Mouse (Mus musculus) C2C12 (cell line): Measurements from ENCODE around the gene Tecpr1. TPM values are rescaled to one million over a fixed set of nuclear protein-coding genes. Genes with fewer than 3 reads are reported as not detected.

Source experiments
- H3K27me3 ChIP-seq: one replicate; pipeline ENCODE4 v1.6.1; 2011; ENCODE audit not compliant: control insufficient read depth, insufficient read depth, insufficient read length
- H3K36me3 ChIP-seq: one replicate; pipeline ENCODE4 v1.6.1; 2011; ENCODE audit not compliant: control insufficient read depth, insufficient read depth
- H3K4me3 ChIP-seq: one replicate; pipeline ENCODE4 v1.5.1; 2011; ENCODE audit warnings: mild to moderate bottlenecking, control low read depth; ENCODE audit not compliant: poor library complexity, insufficient read depth, severe bottlenecking
- H3K79me2 ChIP-seq: one replicate; pipeline ENCODE4 v1.6.1; 2011; ENCODE audit not compliant: control insufficient read depth, insufficient read depth
- H3K79me3 ChIP-seq: one replicate; pipeline ENCODE4 v1.6.1; 2011; ENCODE audit warnings: low read depth, control low read depth
- H3ac ChIP-seq: one replicate; pipeline ENCODE3; 2011; ENCODE audit warnings: low read depth; ENCODE audit not compliant: control insufficient read depth, insufficient read length
- CEBPB ChIP-seq: IDR thresholded peaks from one replicate; pipeline ENCODE4 v1.6.1; 2011; ENCODE audit warnings: low read depth, mild to moderate bottlenecking, control low read depth, moderate library complexity
- CTCF ChIP-seq: IDR thresholded peaks from one replicate; pipeline ENCODE4 v1.5.1; 2011; ENCODE audit not compliant: control insufficient read depth, insufficient read depth, insufficient read length
- FOSL1 ChIP-seq: IDR thresholded peaks from one replicate; pipeline ENCODE4 v1.8.0; 2011; ENCODE audit warnings: mild to moderate bottlenecking, low read length; ENCODE audit not compliant: poor library complexity, insufficient read depth, severe bottlenecking
- MAX ChIP-seq: IDR thresholded peaks from one replicate; pipeline ENCODE4 v1.6.1; 2011; ENCODE audit warnings: mild to moderate bottlenecking, control low read depth
- MYOD1 ChIP-seq: IDR thresholded peaks from one replicate; pipeline ENCODE4 v1.6.1; 2011; ENCODE audit warnings: low read depth; ENCODE audit not compliant: control insufficient read depth, insufficient read length
- MYOG ChIP-seq: IDR thresholded peaks from one replicate; pipeline ENCODE4 v1.6.1; 2011; ENCODE audit not compliant: control insufficient read depth, insufficient read length; ENCODE audit errors: extremely low read depth
- USF1 ChIP-seq: IDR thresholded peaks from one replicate; pipeline ENCODE4 v1.6.1; 2011; ENCODE audit warnings: low read depth, mild to moderate bottlenecking, control low read depth, moderate library complexity
- polyA plus RNA-seq: library from polyadenylated mRNA; unstranded; fragments of >200 nt; fragmentation: generic; extraction: Trizol; gene quantifications from one replicate; pipeline ENCODE4 v1.2.1, GENCODE M21; 2012; ENCODE audit warnings: missing spikeins

The Tecpr1 gene
- polyA plus RNA-seq, 1 experiment: 10.5 TPM

DNA sequence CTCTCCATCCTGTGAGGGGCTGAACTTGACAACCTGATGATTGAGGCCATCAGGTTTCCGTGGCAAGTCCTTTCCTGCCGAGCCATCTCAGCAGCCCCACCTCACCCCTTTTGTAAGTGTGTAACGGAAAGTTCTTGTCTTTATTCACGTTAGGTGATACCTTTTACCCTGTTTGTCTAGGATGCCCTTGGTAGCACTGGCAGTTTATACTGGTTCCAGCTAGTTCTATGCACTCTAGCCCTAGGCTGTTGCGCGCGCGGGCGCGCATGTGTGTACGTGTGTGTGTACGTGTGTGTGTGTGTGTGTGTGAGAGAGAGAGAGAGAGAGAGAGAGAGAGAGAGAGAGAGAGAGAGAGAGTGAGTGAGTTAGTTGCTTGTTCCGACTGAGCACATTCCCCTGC, 40.1 kb upstream of the Tecpr1 start:
- no peak for TF ChIP-seq MYOD1
- TF ChIP-seq MAX: no peak
- TF ChIP-seq MYOG: no peak
- Histone ChIP-seq H3K36me3 (peaks cover 37% of the 10 kb centered on the region), H3K79me3 (peaks cover 34% of the 10 kb centered on the region), H3K27me3 (no peaks in the 10 kb centered on the region), H3K4me3 (no peak overlapping the region), H3ac (no peak overlapping the region), H3K79me2 (peaks cover 59% of the 10 kb centered on the region)

DNA sequence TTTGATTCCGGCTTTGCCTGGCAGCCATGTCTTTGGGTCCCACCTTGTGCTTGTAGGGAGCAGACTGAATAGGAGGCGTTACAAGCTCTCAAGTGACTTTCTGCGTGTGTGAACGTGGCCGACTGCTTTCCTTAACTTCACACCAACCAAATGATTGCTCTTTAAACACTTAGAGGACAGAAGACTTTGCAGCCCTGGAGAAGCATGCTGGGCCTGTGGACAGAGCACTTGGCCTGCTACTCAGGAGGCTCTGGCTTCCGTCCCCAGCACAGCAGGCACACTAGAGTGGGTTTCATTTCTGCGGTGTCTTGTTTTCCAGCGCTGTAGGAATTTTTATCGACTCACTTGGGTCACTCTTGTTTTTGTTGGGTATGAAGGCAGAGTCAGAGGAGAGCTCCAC, 39.7 kb upstream of the Tecpr1 start:
- Histone ChIP-seq H3ac (no peak overlapping the region), H3K27me3 (no peaks in the 10 kb centered on the region), H3K36me3 (peaks cover 39% of the 10 kb centered on the region), H3K79me2 (peaks cover 63% of the 10 kb centered on the region), H3K79me3 (peaks cover 38% of the 10 kb centered on the region), H3K4me3 (no peak overlapping the region)
- no peak for TF ChIP-seq MAX
- no peak for TF ChIP-seq USF1
- TF ChIP-seq CEBPB: no peak
- no peak for TF ChIP-seq FOSL1
- no peak for TF ChIP-seq MYOD1
- no peak for TF ChIP-seq MYOG
- no peak for TF ChIP-seq CTCF

DNA sequence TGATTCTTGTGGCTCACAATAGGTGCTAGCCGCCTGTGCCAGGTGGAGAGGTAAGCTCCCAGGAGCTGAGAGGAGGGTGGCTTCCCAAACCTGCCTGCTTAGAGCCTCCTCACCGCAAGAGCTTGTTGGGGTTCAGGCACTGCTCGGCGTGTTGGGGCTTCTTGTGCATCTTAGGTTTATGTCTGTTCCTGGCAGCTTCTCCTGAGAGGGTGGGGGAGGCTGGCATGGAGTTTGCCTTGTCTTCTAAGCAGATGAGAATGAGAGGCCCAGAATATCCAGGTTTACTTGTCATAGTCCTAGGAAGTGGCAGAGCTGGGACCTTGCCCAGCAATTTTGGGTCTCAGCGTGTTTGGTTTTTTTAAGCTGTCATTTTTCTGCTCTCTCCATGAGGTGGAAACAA, 38.4 kb upstream of the Tecpr1 start:
- Histone ChIP-seq H3ac (no peak overlapping the region), H3K27me3 (no peaks in the 10 kb centered on the region), H3K36me3 (peaks cover 29% of the 10 kb centered on the region), H3K79me2 (peaks cover 76% of the 10 kb centered on the region), H3K79me3 (peaks cover 49% of the 10 kb centered on the region), H3K4me3 (no peak overlapping the region)
- TF ChIP-seq CEBPB (no peak), FOSL1 (no peak), CTCF (no peak), MAX (no peak), MYOG (no peak), MYOD1 (no peak), USF1 (no peak)

DNA sequence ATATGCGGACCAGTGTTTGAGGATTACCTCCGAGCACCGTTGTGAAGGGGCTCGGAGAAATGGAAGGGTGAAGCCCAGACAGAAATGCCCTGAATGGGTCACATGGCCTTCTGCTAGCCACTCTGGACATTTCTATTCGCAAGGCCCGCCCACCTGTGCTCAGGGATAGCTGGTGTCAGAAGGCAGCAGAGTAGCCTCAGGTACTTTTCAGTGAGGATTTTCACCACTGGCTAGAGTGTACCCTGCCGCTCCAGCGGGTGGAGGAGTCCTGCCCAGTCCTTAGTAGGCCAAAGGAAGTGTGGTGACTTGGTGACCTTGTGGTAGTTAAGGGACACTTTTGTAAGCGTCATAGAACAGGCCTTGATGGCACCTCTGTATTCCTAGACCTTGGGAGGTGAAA, 37.9 kb upstream of the Tecpr1 start:
- no peak for TF ChIP-seq CTCF
- TF ChIP-seq CEBPB: no peak
- TF ChIP-seq MYOG: no peak
- TF ChIP-seq MYOD1: no peak
- no peak for TF ChIP-seq FOSL1
- no peak for TF ChIP-seq MAX
- TF ChIP-seq USF1: no peak

DNA sequence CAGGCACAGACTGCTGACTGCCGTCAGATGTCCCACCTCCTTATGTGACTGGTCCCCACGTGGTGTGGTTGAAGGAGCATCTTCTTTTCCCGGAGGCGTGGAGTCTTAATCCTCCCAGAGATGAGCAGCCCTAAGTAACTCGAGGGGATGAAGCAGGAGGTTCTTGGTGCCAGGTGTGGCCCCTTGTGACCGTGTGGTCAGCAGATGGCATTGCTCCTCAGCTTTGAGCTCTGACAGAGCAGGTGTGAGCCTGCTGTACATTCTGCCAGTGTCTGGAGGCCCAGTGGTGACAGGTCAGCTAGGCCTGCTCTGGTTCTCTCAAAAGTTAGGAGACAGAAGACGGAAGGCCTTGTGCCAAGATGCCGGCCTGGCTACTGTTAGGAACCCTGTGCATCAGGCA, 37.0 kb upstream of the Tecpr1 start:
- Histone ChIP-seq H3K36me3 (peaks cover 20% of the 10 kb centered on the region), H3ac (no peak overlapping the region), H3K4me3 (no peak overlapping the region), H3K27me3 (no peaks in the 10 kb centered on the region), H3K79me3 (peaks cover 60% of the 10 kb centered on the region), H3K79me2 (peaks cover 89% of the 10 kb centered on the region)
- TF ChIP-seq MYOD1: no peak

More for the DNA sequence above, 37.9 kb upstream of the Tecpr1 start:
- Histone ChIP-seq H3K4me3 (no peak overlapping the region), H3ac (no peak overlapping the region), H3K27me3 (no peaks in the 10 kb centered on the region), H3K36me3 (peaks cover 24% of the 10 kb centered on the region), H3K79me2 (peaks cover 81% of the 10 kb centered on the region), H3K79me3 (peaks cover 55% of the 10 kb centered on the region)

DNA sequence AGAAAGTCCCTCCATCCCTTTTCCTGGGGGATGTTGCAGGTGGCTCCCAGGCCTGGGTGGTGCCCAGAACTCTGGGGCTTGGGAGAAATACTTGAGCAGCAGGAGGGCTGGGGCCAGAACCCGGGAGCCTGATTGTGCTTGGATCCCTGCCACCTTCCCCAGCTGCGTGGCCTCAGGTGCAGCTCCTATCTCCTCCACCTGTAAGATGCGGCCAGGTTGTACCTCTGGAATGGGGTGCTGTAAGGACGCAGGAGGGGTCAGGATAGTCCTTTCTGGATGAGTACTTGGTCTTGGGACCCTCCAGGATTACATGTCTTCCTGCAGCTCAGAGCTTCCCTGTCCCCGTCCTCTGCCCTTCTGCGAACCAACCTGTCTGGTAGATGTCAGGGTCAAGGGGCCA, 35.8 kb upstream of the Tecpr1 start:
- H3K79me3 ChIP-seq: peaks cover 61% of the 10 kb centered on the region
- no peak overlapping the region for H3K4me3 ChIP-seq
- H3K79me2 ChIP-seq: peaks cover 83% of the 10 kb centered on the region
- H3ac ChIP-seq: no peak overlapping the region
- no peaks in the 10 kb centered on the region for H3K27me3 ChIP-seq
- H3K36me3 ChIP-seq: peaks cover 11% of the 10 kb centered on the region
- no peak for TF ChIP-seq CTCF
- no peak for TF ChIP-seq CEBPB
- no peak for TF ChIP-seq MYOD1
- no peak for TF ChIP-seq FOSL1
- TF ChIP-seq MYOG: no peak
- no peak for TF ChIP-seq MAX
- no peak for TF ChIP-seq USF1
